Mouse (Mus musculus) limb, embryonic 12.5 days (tissue): Measurements from ENCODE around the gene Phf21a. TPM values are rescaled to one million over a fixed set of nuclear protein-coding genes. Genes with fewer than 3 reads are reported as not detected.
"Not testable (repeated sequence)": the region's sequence is repeated elsewhere in the genome, so short reads cannot be mapped to it uniquely, and the experiment has no call there.

ENCODE experiments used
- ATAC-seq: fragments of 200-750 bp; cut with Nextera tagmentation; 2 replicates; pipeline ENCODE4 v1.8.0; 2017; ENCODE audit warnings: low read depth, moderate TSS enrichment; ENCODE audit not compliant: insufficient number of reproducible peaks, insufficient read depth, low FRiP score, low TSS enrichment
- H3K27ac ChIP-seq: fragments of 300-500 bp; sonication (generic); 2 replicates; pipeline ENCODE4 v1.5.1; 2016; ENCODE audit warnings: mild to moderate bottlenecking, moderate library complexity
- H3K27me3 ChIP-seq: fragments of 300-500 bp; sonication (generic); 2 replicates; pipeline ENCODE4 v1.6.1; 2016; ENCODE audit warnings: mild to moderate bottlenecking, moderate library complexity
- H3K36me3 ChIP-seq: fragments of 300-500 bp; sonication (generic); 2 replicates; pipeline ENCODE4 v1.6.1; 2016; ENCODE audit warnings: mild to moderate bottlenecking, moderate library complexity
- H3K4me1 ChIP-seq: fragments of 300-500 bp; sonication (generic); replicated peaks from 2 replicates; pipeline ENCODE4 v1.6.1; 2016
- H3K4me2 ChIP-seq: fragments of 300-500 bp; sonication (generic); 2 replicates; pipeline ENCODE4 v1.6.1; 2016; ENCODE audit warnings: mild to moderate bottlenecking, moderate library complexity
- H3K4me3 ChIP-seq: fragments of 300-500 bp; sonication (generic); replicated peaks from 2 replicates; pipeline ENCODE4 v1.5.1; 2016; ENCODE audit warnings: mild to moderate bottlenecking
- H3K9ac ChIP-seq: fragments of 300-500 bp; sonication (generic); replicated peaks from 2 replicates; pipeline ENCODE4 v1.6.1; 2016; ENCODE audit warnings: mild to moderate bottlenecking, moderate library complexity
- H3K9me3 ChIP-seq: fragments of 300-500 bp; sonication (generic); 2 replicates; pipeline ENCODE4 v1.6.1; 2016; ENCODE audit warnings: mild to moderate bottlenecking, moderate library complexity
- WGBS: fragments of 180-500 bp; shearing (Covaris S2); methylation state at CpG from one replicate; pipeline ENCODE4 v1.1.7; 2016; 5-methylcytosine and 5-hydroxymethylcytosine counted together
- polyA plus RNA-seq: library from polyadenylated mRNA; unstranded; fragments of >200 nt; fragmentation: Nextera tagmentation; extraction: Ambion mirVana; gene quantifications from 2 replicates; pipeline ENCODE4 v1.2.1, GENCODE M21; 2016

Phf21a gene
- polyA plus RNA-seq, 1 experiment from 2014 or later, result 34.2 TPM

DNA sequence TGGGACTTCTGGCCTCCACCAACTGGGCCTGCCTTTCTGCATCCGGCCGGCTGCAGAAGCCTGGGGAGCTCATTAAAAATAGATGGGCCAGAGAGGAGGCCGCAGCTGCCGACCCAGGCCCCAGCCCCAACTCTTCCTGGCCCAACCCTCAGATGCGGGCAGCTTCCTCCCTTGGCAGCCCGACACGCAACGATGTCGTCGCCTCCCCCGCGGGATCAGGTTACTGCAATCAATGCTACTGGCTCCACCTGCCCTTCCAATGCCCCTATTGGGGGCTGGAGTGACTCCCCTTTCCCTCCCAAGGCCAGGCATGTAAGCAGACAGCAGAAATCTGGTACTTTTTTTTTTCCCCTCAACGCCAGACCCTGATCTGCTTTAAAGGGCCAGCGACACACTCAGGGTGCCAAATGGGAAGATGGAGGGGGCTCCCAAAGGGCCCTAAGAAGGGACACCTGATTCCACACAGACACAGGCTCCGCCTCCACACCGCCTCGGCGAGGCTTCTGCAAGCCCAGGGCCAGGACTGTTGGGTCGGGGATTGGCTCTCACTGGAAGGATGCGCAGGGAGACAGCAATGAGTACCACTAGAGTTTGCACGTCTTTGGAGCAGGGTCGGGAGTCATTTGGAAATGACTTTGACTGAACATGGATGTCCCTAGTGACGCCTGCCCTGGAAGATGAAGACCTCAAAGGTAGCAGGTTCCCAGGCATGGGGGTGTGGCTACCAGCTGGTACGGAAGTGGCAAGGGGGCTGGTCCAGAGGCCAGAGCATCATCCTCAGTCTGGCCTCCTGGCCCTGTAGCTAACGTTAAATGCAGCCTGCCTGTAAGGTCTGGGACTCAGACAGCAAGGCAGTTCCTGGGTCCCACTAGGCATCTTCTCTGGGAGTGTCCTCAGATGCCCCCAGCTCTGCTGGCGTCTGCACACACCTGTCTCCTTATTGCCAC is 299.7 kb downstream of the Phf21a start:
- no peaks in the 10 kb centered on the region for H3K36me3 ChIP-seq
- H3K27me3 ChIP-seq, result peaks cover 5% of the 10 kb centered on the region; the same call in 1 of the 2 replicates
- H3K4me3 ChIP-seq, result peak overlapping the region; percentile 44
- H3K4me1 ChIP-seq, result peaks cover 49% of the 10 kb centered on the region
- H3K9me3 ChIP-seq, result no peaks in the 10 kb centered on the region
- ATAC-seq, result peak; percentile 8
- H3K27ac ChIP-seq, result peak overlapping the region; percentile 90
- WGBS, result 3% methylated on average over 26 of the region's 26 CpGs
- peak overlapping the region; percentile 83 for H3K4me2 ChIP-seq
- peak overlapping the region; percentile 68 for H3K9ac ChIP-seq

DNA sequence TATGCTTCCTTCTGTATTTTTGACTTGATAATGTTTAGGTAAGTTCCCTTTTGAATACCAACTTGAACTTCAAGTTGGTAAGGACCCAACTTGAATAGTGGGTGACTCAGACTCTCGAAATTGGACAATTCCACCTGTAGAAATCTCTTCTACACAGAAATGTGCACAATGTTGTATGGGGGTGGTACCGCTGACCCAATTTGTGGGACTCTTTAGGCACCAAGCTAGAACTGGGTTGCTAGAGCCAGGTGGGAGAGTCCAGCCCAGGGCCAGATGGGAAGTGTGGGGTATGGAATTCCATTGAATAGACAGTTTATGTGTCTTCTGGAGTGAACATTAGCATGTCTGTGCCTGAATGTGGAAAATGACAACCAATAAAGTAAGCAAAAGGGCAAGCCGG is 302.6 kb downstream of the Phf21a start:
- H3K4me3 ChIP-seq, result no peak overlapping the region
- H3K9me3 ChIP-seq, result no peaks in the 10 kb centered on the region
- ATAC-seq, result no peak
- no peak overlapping the region for H3K9ac ChIP-seq
- peaks cover 28% of the 10 kb centered on the region for H3K4me1 ChIP-seq
- H3K36me3 ChIP-seq, result no peaks in the 10 kb centered on the region
- H3K4me2 ChIP-seq, result no peak overlapping the region
- H3K27me3 ChIP-seq, result peaks cover 17% of the 10 kb centered on the region
- 78% methylated on average over 3 of the region's 3 CpGs for WGBS
- no peak overlapping the region for H3K27ac ChIP-seq

DNA sequence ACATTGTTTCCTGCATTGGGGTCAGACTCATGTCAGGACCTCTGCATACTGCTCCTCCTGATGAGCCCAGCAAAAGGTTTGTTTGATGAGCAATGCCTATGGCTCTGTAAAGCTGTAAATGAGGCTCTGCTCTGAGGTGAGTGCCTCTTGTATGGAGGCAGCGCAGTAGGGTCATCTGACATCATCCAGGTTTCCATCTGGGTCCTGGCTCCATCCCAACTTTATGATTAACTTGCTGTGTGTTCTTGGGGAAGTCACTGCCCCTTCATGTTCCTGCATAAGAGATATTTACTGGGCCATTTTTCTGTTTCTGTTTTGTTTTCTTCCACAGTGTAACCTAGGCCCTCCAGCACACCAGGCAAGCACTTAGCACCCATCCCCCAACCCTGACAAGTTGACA is 304.5 kb downstream of the Phf21a start:
- no peak for ATAC-seq

DNA sequence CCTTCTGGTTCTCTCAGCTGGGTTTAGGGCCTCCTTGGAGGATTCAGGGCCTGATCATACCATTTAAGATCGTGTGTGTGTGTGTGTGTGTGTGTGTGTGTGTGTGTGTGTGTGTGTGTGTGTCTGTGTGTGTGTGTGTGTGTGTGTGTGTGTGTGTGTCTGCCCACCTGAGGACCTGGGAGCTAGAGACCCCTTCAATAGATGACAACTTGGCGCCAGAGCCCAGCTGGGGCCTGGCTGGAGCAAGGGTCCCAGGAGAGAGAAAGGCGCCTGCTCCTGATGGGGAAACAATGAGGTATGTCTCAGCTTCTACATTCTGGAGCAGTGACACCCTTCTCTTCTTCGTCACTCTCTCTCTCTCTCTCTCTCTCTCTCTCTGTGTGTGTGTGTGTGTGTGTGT is 307.0 kb downstream of the Phf21a start:
- H3K4me1 ChIP-seq, H3K4me2 ChIP-seq, H3K9ac ChIP-seq, ATAC-seq, H3K4me3 ChIP-seq, H3K27ac ChIP-seq, H3K9me3 ChIP-seq: not testable (repeated sequence)
- Histone ChIP-seq H3K27me3 (peaks cover 34% of the 10 kb centered on the region), H3K36me3 (peaks cover 18% of the 10 kb centered on the region)
- 75% methylated on average over 3 of the region's 4 CpGs for WGBS

More for the DNA sequence above, 304.5 kb downstream of the Phf21a start:
- no peak overlapping the region for H3K27ac ChIP-seq
- peaks cover 33% of the 10 kb centered on the region for H3K27me3 ChIP-seq
- H3K36me3 ChIP-seq, result no peaks in the 10 kb centered on the region
- WGBS, result 72% methylated on average over 1 of the region's 1 CpGs
- no peaks in the 10 kb centered on the region for H3K9me3 ChIP-seq
- H3K4me2 ChIP-seq, result no peak overlapping the region
- no peak overlapping the region for H3K9ac ChIP-seq
- peaks cover 17% of the 10 kb centered on the region for H3K4me1 ChIP-seq
- no peak overlapping the region for H3K4me3 ChIP-seq

GRCm38 (mm10) chr2:92400682-92401081 is 307.8 kb downstream of the Phf21a start:
- Histone ChIP-seq H3K27ac (no peak overlapping the region), H3K9me3 (no peaks in the 10 kb centered on the region), H3K9ac (peak overlapping the region; percentile 66), H3K36me3 (peaks cover 26% of the 10 kb centered on the region), H3K4me2 (peak overlapping the region; percentile 90), H3K4me1 (peaks cover 8% of the 10 kb centered on the region; the same call in 1 of the 2 replicates), H3K4me3 (peak overlapping the region; percentile 68), H3K27me3 (peaks cover 34% of the 10 kb centered on the region)
- under 1% methylated on average over 22 of the region's 22 CpGs for WGBS
- no peak for ATAC-seq

- Histone ChIP-seq H3K4me2 (peak within 1 kb of the TSS; percentile 90), H3K9ac (peak within 1 kb of the TSS; percentile 66), H3K36me3 (peaks cover 31% of the 10 kb centered on the region), H3K4me1 (peaks cover 8% of the 10 kb centered on the region; the same call in 1 of the 2 replicates), H3K27ac (no peak within 1 kb of the TSS), H3K4me3 (peak within 1 kb of the TSS; percentile 68), H3K27me3 (peaks cover 34% of the 10 kb centered on the region), H3K9me3 (no peaks in the 10 kb centered on the region)
- peak; percentile 72; the same call in 1 of the 2 replicates for ATAC-seq
- 2% methylated on average over 48 of the region's 59 CpGs for WGBS
These were observed 308.2 kb downstream of the Phf21a start, which contains the start of gene Mapk8ip1 for GRCm38 (mm10) chr2:92401091-92401561. Gene Mapk8ip1 (minus strand): TSS chr2:92401263.

- Histone ChIP-seq H3K4me3 (no peak overlapping the region), H3K36me3 (peaks cover 45% of the 10 kb centered on the region), H3K27ac (no peak overlapping the region), H3K27me3 (peaks cover 29% of the 10 kb centered on the region), H3K4me1 (peaks cover 8% of the 10 kb centered on the region; the same call in 1 of the 2 replicates), H3K4me2 (no peak overlapping the region), H3K9me3 (no peaks in the 10 kb centered on the region), H3K9ac (no peak overlapping the region)
- ATAC-seq, result no peak
- WGBS, result 75% methylated on average over 4 of the region's 4 CpGs
These were observed 309.8 kb downstream of the Phf21a start for GRCm38 (mm10) chr2:92402591-92403326.

GRCm38 (mm10) chr2:92403776-92404319 is 310.9 kb downstream of the Phf21a start:
- no peaks in the 10 kb centered on the region for H3K9me3 ChIP-seq
- H3K9ac ChIP-seq, result no peak overlapping the region
- H3K27ac ChIP-seq, result no peak overlapping the region
- peaks cover 29% of the 10 kb centered on the region for H3K27me3 ChIP-seq
- no peak for ATAC-seq
- H3K36me3 ChIP-seq, result peaks cover 56% of the 10 kb centered on the region
- H3K4me2 ChIP-seq, result no peak overlapping the region
- H3K4me3 ChIP-seq, result no peak overlapping the region
- peaks cover 8% of the 10 kb centered on the region; the same call in 1 of the 2 replicates for H3K4me1 ChIP-seq
- 91% methylated on average over 5 of the region's 5 CpGs for WGBS

GRCm38 (mm10) chr2:92404737-92405136 is 311.8 kb downstream of the Phf21a start:
- H3K4me2 ChIP-seq, result no peak overlapping the region
- no peak overlapping the region for H3K4me3 ChIP-seq
- ATAC-seq, result no peak
- peaks cover 8% of the 10 kb centered on the region; the same call in 1 of the 2 replicates for H3K4me1 ChIP-seq
- no peak overlapping the region for H3K27ac ChIP-seq
- H3K9me3 ChIP-seq, result no peaks in the 10 kb centered on the region
- peaks cover 65% of the 10 kb centered on the region for H3K36me3 ChIP-seq
- WGBS, result 74% methylated on average over 6 of the region's 6 CpGs
- H3K9ac ChIP-seq, result no peak overlapping the region
- peaks cover 25% of the 10 kb centered on the region for H3K27me3 ChIP-seq

- peaks cover 7% of the 10 kb centered on the region; the same call in 1 of the 2 replicates for H3K4me1 ChIP-seq
- no peak overlapping the region for H3K9ac ChIP-seq
- peaks cover 16% of the 10 kb centered on the region for H3K27me3 ChIP-seq
- H3K9me3 ChIP-seq, result no peaks in the 10 kb centered on the region
- no peak for ATAC-seq
- H3K36me3 ChIP-seq, result peaks cover 74% of the 10 kb centered on the region
- no peak overlapping the region for H3K4me3 ChIP-seq
- WGBS, result 90% methylated on average over 7 of the region's 7 CpGs
- H3K4me2 ChIP-seq, result no peak overlapping the region
- H3K27ac ChIP-seq, result no peak overlapping the region
These were observed 312.8 kb downstream of the Phf21a start for GRCm38 (mm10) chr2:92405687-92406086.
